Mouse (Mus musculus): Measurements from ENCODE around the gene Ror2. TPM values are rescaled to one million over a fixed set of nuclear protein-coding genes. Genes with fewer than 3 reads are reported as not detected.

Ror2 gene
- polyA plus RNA-seq, 3 experiments from 2014 or later: not detected

Other genes with a start within 250 kb of the Ror2 start
- 10 to 100 TPM; 32.3 to 34.7 (median 32.4) TPM for gene Sptlc1, start 91.3 kb upstream of the Ror2 start, polyA plus RNA-seq (2017; shearing (Covaris generic))
- gene Msx2, start 186.9 kb upstream of the Ror2 start, polyA plus RNA-seq (2017; shearing (Covaris generic)): under 1 TPM in 1 of 3 experiments, not detected in 2; 0.13 TPM